Mouse (Mus musculus) MEL (cell line): Measurements from ENCODE around the gene Il25.

Source experiments
- BHLHE40 ChIP-seq: IDR thresholded peaks from 2 replicates; pipeline ENCODE4 v1.6.1; 2012; ENCODE audit warnings: low read depth, mild to moderate bottlenecking, inconsistent platforms, low read length, improper control_type of control experiment, borderline replicate concordance
- CTCF ChIP-seq, 3 experiments: IDR thresholded peaks in 2 of 3; conservative IDR thresholded peaks in 1 of 3; 2 replicates each; pipeline ENCODE4 v1.5.1; 2011 to 2012; ENCODE audit warnings: low read length in 3 of 3, low read depth in 2 of 3, mild to moderate bottlenecking in 2 of 3, improper control_type of control experiment in 1 of 3, inconsistent platforms in 1 of 3, mixed read lengths in 1 of 3, moderate library complexity in 1 of 3; ENCODE audit not compliant: control insufficient read depth in 1 of 3, insufficient read depth in 1 of 3, poor library complexity in 1 of 3, severe bottlenecking in 1 of 3
- E2F4 ChIP-seq: IDR thresholded peaks from 2 replicates; pipeline ENCODE4 v1.6.1; 2011; ENCODE audit warnings: low read depth, low read length, improper control_type of control experiment, borderline replicate concordance
- ELF1 ChIP-seq: IDR thresholded peaks from 2 replicates; pipeline ENCODE4 v1.6.1; 2014; ENCODE audit warnings: low read depth, mild to moderate bottlenecking, inconsistent platforms, low read length, improper control_type of control experiment, moderate library complexity
- EP300 ChIP-seq, 2 experiments: IDR thresholded peaks; 2 replicates each; pipeline ENCODE4 v1.6.1; 2011; ENCODE audit warnings: improper control_type of control experiment in 2 of 2, low read length in 2 of 2, low read depth in 1 of 2, mild to moderate bottlenecking in 1 of 2
- GATA1 ChIP-seq: IDR thresholded peaks from 2 replicates; pipeline ENCODE4 v1.6.1; 2011; ENCODE audit warnings: low read depth, low read length, improper control_type of control experiment
- POLR2A ChIP-seq, 2 experiments: IDR thresholded peaks; 2 replicates each; pipeline ENCODE4 v1.6.1; 2011 to 2012; ENCODE audit warnings: low read length in 2 of 2, mild to moderate bottlenecking in 2 of 2, control low read depth in 1 of 2, improper control_type of control experiment in 1 of 2, low read depth in 1 of 2, moderate library complexity in 1 of 2; ENCODE audit not compliant: control insufficient read depth in 1 of 2, insufficient read depth in 1 of 2, poor library complexity in 1 of 2
- POLR2AphosphoS2 ChIP-seq: IDR thresholded peaks from 2 replicates; pipeline ENCODE4 v1.6.1; 2011; ENCODE audit warnings: low read length, improper control_type of control experiment
- RCOR1 ChIP-seq: IDR thresholded peaks from 2 replicates; pipeline ENCODE4 v1.6.1; 2012; ENCODE audit warnings: low read depth, mild to moderate bottlenecking, inconsistent platforms, low read length, improper control_type of control experiment

GRCm38 (mm10) chr14:54894296-54895151, 38.0 kb upstream of the Il25 start:
- TF ChIP-seq CTCF (IDR thresholded peaks at IDR 0.05 in 2 of 3, conservative IDR thresholded peaks at IDR 0.05 in 1 of 3; ENCODE audit: control insufficient read depth in 1 of 3, insufficient read depth in 1 of 3, low read depth in 2 of 3, low read length in 3 of 3, poor library complexity in 1 of 3, severe bottlenecking in 1 of 3) (no peak), RCOR1 (no peak), ELF1 (no peak), EP300 (IDR thresholded peaks at IDR 0.05; ENCODE audit: low read depth in 1 of 2, low read length in 2 of 2) (no peak), E2F4 (no peak), BHLHE40 (no peak), POLR2AphosphoS2 (no peak), POLR2A (IDR thresholded peaks at IDR 0.05; ENCODE audit: control insufficient read depth in 1 of 2, insufficient read depth in 1 of 2, low read depth in 1 of 2, low read length in 2 of 2, poor library complexity in 1 of 2) (peak in 1 of 2 experiments; percentile 44; a peak in 2 of 4 replicates), GATA1 (no peak)
